Mouse (Mus musculus) kidney, postnatal 0 days (tissue): ENCODE measurements at regions not wholly inside any gene's neighbourhood (a gene's known extent, or its start where the extent isn't known, plus 50 kb on each side); places are given as distances from the start of the nearest gene placed in this dataset.

ENCODE experiments used
- ATAC-seq: fragments of 200-750 bp; cut with Nextera tagmentation; replicated peaks from 2 replicates; pipeline ENCODE4 v1.8.0; 2017; ENCODE audit warnings: low read depth, moderate number of reproducible peaks, moderate TSS enrichment, moderate library complexity; ENCODE audit not compliant: low FRiP score
- DNase-seq: peaks from one replicate; pipeline ENCODE4 v3.0.0-alpha.2; 2016; ENCODE audit warnings: low spot score
- H3K27ac ChIP-seq: fragments of 300-500 bp; sonication (generic); 2 replicates; pipeline ENCODE4 v1.5.1; 2014; ENCODE audit warnings: mild to moderate bottlenecking
- H3K27me3 ChIP-seq: fragments of 300-500 bp; sonication (generic); 2 replicates; pipeline ENCODE4 v1.6.1; 2014; ENCODE audit warnings: low read length, mixed read lengths; ENCODE audit not compliant: insufficient read depth
- H3K36me3 ChIP-seq: fragments of 300-500 bp; sonication (generic); 2 replicates; pipeline ENCODE4 v1.6.1; 2014; ENCODE audit warnings: low read length, mixed read lengths; ENCODE audit not compliant: insufficient read depth
- H3K4me1 ChIP-seq: fragments of 300-500 bp; sonication (generic); replicated peaks from 2 replicates; pipeline ENCODE4 v1.6.1; 2014; ENCODE audit warnings: antibody characterized with exemption, low read length, mixed read lengths; ENCODE audit not compliant: insufficient read depth
- H3K4me2 ChIP-seq: fragments of 300-500 bp; sonication (generic); 2 replicates; pipeline ENCODE4 v1.6.1; 2014; ENCODE audit warnings: mild to moderate bottlenecking, low read length, moderate library complexity, mixed read lengths
- H3K4me3 ChIP-seq: fragments of 300-500 bp; sonication (generic); replicated peaks from 2 replicates; pipeline ENCODE4 v1.5.1; 2014; ENCODE audit warnings: low read depth, low read length
- H3K9ac ChIP-seq: fragments of 300-500 bp; sonication (generic); 2 replicates; pipeline ENCODE4 v1.6.1; 2014; ENCODE audit warnings: low read depth, low read length
- H3K9me3 ChIP-seq: fragments of 300-500 bp; sonication (generic); replicated peaks from 2 replicates; pipeline ENCODE4 v1.6.1; 2016; ENCODE audit warnings: low read length, inconsistent platforms, mixed read lengths
- CTCF ChIP-seq: IDR thresholded peaks from 2 replicates; pipeline ENCODE4 v1.5.1; 2016; ENCODE audit warnings: antibody characterized with exemption, low read depth, mild to moderate bottlenecking, moderate library complexity
- WGBS: fragments of 180-500 bp; shearing (Covaris S2); extraction: QIAGEN DNeasy Blood & Tissue Kit; methylation state at CpG from one replicate; pipeline ENCODE4 v1.1.7; 2014; 5-methylcytosine and 5-hydroxymethylcytosine counted together

DNA sequence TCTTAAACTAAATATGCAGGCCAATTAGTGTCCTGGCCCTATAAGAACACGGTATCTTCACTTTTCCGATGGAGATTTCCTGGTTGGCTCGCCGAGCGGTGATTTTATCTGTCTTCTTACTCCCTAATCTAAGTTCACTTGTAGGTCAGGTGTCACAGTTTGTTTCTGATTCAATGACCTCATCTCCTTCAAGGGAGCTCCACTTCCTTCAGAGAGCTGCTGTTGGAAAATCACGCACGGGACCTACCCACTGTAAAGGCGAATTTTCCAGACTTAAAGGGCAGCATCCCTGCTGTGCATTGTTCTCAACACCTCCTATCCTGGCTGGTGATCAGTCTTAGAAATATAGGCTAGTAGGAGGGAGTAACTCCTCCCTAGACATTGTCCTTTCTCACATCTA lies 480.0 kb downstream of the Klf5 start:
- no peak overlapping the region for H3K27ac ChIP-seq
- peak; percentile 28 for DNase-seq
- H3K9ac ChIP-seq = no peak overlapping the region
- H3K27me3 ChIP-seq = no peaks in the 10 kb centered on the region
- H3K4me1 ChIP-seq = no peaks in the 10 kb centered on the region
- no peak; the same call in 1 of the 2 replicates for ATAC-seq
- H3K4me2 ChIP-seq = no peak overlapping the region
- no peaks in the 10 kb centered on the region for H3K36me3 ChIP-seq
- no peaks in the 10 kb centered on the region for H3K9me3 ChIP-seq
- no peak overlapping the region for H3K4me3 ChIP-seq
- TF ChIP-seq CTCF = no peak
- 33% methylated on average over 8 of the region's 8 CpGs for WGBS

DNA sequence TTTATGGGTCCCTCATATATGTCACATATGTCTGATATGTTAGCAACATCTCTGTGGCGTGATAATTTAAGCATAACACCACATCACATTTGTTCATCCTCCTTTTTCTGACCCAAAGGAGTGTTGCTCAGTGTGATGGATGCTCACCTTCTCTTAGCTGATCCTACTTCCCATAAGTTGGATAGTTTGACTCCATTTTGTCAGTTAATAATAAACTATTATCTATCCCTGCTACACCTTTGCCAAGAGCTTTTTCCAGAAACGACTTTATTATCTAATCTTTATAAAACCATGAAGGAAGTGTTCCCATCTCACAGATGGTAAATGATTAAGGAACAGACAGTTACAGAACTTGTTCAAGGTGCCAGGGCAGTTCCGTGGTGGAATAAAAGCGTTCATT lies 480.5 kb downstream of the Klf5 start:
- Histone ChIP-seq H3K4me1 (no peaks in the 10 kb centered on the region), H3K27me3 (no peaks in the 10 kb centered on the region), H3K4me2 (no peak overlapping the region), H3K27ac (no peak overlapping the region), H3K4me3 (no peak overlapping the region), H3K9ac (no peak overlapping the region), H3K36me3 (no peaks in the 10 kb centered on the region), H3K9me3 (no peaks in the 10 kb centered on the region)
- TF ChIP-seq CTCF = no peak
- 76% methylated on average over 4 of the region's 4 CpGs for WGBS
- ATAC-seq (no peak), DNase-seq (no peak)

DNA sequence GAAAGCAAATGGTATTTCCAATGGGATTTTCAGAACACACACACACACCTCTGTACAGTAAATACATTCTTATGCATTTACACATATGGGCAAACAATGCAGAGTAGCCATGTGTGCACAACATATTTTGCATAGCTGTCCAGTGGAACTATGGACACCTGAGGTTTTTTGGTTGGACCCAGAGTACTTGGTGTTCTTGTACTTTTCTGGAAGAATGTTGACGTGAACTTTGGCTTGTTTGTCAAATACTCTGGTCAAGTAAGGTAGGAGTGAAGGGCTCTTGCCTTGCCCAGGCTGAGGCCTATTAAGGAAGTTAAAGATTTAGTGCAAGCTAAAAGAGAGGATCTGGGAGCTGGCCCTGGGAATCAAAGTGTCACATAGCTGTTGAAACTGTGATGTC lies 485.2 kb downstream of the Klf5 start:
- DNase-seq = no peak
- no peak overlapping the region for H3K27ac ChIP-seq
- no peaks in the 10 kb centered on the region for H3K36me3 ChIP-seq
- 92% methylated on average over 1 of the region's 1 CpGs for WGBS
- no peak for TF ChIP-seq CTCF
- no peak overlapping the region for H3K9ac ChIP-seq
- no peak overlapping the region for H3K4me2 ChIP-seq
- H3K9me3 ChIP-seq = no peaks in the 10 kb centered on the region
- H3K4me3 ChIP-seq = no peak overlapping the region
- H3K4me1 ChIP-seq = no peaks in the 10 kb centered on the region
- no peaks in the 10 kb centered on the region for H3K27me3 ChIP-seq
- ATAC-seq = no peak

DNA sequence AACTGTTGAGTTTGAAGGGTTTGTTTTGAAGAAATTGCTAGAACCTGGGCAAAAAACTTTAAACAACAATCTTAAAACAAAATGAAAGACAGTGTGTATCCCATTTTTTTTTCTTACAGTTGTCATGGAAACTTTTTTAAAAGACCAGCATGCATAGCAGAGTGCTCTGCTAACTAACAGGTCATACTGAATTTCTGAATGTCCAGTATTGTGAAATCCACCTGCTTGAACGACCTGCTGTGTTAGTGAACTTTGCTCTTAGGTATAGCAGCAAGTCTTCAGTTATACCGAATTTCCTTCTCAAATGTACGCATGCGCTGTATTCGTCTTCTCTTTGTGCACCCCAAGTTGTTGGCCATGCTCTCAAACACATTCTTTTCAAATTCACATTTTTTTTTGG lies 486.6 kb downstream of the Klf5 start:
- Histone ChIP-seq H3K4me3 (no peak overlapping the region), H3K27ac (no peak overlapping the region), H3K4me2 (no peak overlapping the region), H3K9me3 (no peaks in the 10 kb centered on the region), H3K4me1 (no peaks in the 10 kb centered on the region), H3K36me3 (no peaks in the 10 kb centered on the region), H3K9ac (no peak overlapping the region), H3K27me3 (no peaks in the 10 kb centered on the region)
- no peak for TF ChIP-seq CTCF
- ATAC-seq (no peak), DNase-seq (no peak)
- WGBS = 87% methylated on average over 5 of the region's 5 CpGs

GRCm38 (mm10) chr14:99786367-99786766 lies 487.9 kb downstream of the Klf5 start:
- no peak overlapping the region for H3K4me3 ChIP-seq
- WGBS = 74% methylated on average over 1 of the region's 1 CpGs
- H3K9ac ChIP-seq = no peak overlapping the region
- no peak for ATAC-seq
- no peaks in the 10 kb centered on the region for H3K36me3 ChIP-seq
- H3K9me3 ChIP-seq = no peaks in the 10 kb centered on the region
- no peak for DNase-seq
- H3K4me2 ChIP-seq = no peak overlapping the region
- no peaks in the 10 kb centered on the region for H3K27me3 ChIP-seq
- no peaks in the 10 kb centered on the region for H3K4me1 ChIP-seq
- no peak for TF ChIP-seq CTCF
- no peak overlapping the region for H3K27ac ChIP-seq

- Histone ChIP-seq H3K36me3 (no peaks in the 10 kb centered on the region), H3K4me2 (no peak overlapping the region), H3K4me3 (no peak overlapping the region), H3K27me3 (no peaks in the 10 kb centered on the region), H3K4me1 (no peaks in the 10 kb centered on the region), H3K9ac (no peak overlapping the region), H3K9me3 (no peaks in the 10 kb centered on the region), H3K27ac (no peak overlapping the region)
- WGBS = 82% methylated on average over 3 of the region's 3 CpGs
- DNase-seq (no peak), ATAC-seq (no peak)
- TF ChIP-seq CTCF = no peak
These were observed 489.7 kb downstream of the Klf5 start for GRCm38 (mm10) chr14:99788185-99788584.

GRCm38 (mm10) chr14:99796293-99796692 lies 488.2 kb downstream of the Klf12 start:
- Histone ChIP-seq H3K9ac (no peak overlapping the region), H3K27me3 (no peaks in the 10 kb centered on the region), H3K27ac (no peak overlapping the region), H3K36me3 (no peaks in the 10 kb centered on the region), H3K4me1 (no peaks in the 10 kb centered on the region), H3K9me3 (no peaks in the 10 kb centered on the region), H3K4me2 (no peak overlapping the region), H3K4me3 (no peak overlapping the region)
- no peak for TF ChIP-seq CTCF
- DNase-seq = no peak
- no peak for ATAC-seq
- WGBS = 81% methylated on average over 4 of the region's 4 CpGs
